Mouse (Mus musculus) liver, embryonic 18 days (tissue): ENCODE measurements around the gene Gm8127. TPM values are rescaled to one million over a fixed set of nuclear protein-coding genes. Genes with fewer than 3 reads are reported as not detected.

ENCODE experiments used
- polyA plus RNA-seq: library from polyadenylated mRNA; depleted of rRNA; stranded (reverse); fragments of >200 nt; gene quantifications from 2 replicates; pipeline ENCODE4 v1.2.3, GENCODE M21; 2012; rRNA removed

The Gm8127 gene
- polyA plus RNA-seq: not detected in 2 replicates

DNA sequence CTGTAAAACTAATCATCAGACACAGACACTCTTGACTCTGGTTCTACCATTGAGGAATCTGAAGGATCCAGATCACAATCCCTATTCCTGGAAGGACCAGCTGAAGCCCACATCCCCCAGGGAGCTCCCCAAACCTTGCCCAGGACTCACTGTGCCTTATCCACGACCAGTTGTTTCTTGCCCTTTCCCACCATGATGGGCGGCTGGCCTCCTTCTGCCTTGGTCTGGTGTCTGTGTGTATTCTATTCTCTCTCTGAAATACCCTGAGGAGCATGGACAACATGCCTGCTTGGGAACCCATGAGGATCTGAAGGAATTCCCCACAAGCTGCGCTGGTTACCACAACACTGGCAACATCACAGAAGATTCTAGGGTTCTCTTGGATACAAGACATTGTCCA lies at the start of gene Gm8127:
Gene Gm8127 (minus strand): TSS at position 330 of the 400 bp plus-strand sequence.

DNA sequence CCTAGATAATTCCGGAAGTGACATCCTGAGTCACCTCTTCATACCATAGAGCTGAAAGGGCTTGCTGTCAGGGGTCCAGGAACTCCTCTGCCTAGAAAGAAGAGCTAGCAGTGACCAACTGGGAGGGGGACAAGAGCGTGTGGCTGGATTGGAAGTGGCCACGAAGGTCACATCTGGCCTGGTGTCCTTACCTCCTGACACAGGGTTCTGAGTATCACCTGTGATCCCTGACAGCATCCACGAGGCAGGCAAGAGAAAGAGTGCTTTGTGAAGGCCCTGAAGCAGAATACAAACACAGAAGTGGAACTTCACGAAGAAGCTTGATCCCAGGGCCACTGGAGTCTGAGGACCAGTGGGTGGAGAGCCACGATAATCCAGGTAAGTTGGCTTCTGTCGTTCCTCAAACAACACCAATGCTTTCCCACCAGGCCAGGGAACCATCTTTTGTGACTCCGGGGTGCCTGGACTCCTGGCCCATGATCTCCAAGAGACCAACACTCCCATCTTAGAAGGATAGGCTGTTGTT lies 18.6 kb downstream of the Gm8127 start, which contains the start of gene Gm9732:
Gene Gm9732 (plus strand): TSS at position 51 of the 526 bp plus-strand sequence.

DNA sequence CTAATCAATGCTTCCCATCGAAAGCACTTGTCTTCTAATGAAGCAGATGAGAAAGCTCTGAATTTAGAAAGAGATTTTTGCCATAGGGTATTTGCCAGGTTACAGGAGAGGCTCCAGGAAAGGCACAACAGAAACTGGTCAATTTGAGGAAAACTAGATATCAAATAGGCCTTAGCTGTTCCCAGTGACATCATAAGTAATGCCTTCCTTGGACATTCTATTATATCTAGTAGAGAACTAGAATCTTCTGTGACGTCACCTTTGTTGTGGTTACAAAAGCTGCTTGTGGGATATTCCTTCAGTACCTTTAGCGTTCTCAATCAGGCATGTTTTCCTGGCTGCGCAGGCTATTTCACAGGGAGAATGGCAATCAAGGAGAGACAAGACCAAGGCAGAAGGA lies 35.3 kb downstream of the Gm8127 start, which contains the start of gene Gm8126:
Gene Gm8126 (plus strand): TSS at position 301 of the 400 bp plus-strand sequence.

Other genes starting within 250 kb of the Gm8127 start
- not detected in 2 replicates for gene Gm8094, start 217.2 kb downstream of the Gm8127 start, polyA plus RNA-seq
- not detected in 2 replicates for gene Gm8104, start 193.2 kb downstream of the Gm8127 start, polyA plus RNA-seq
- not detected in 2 replicates for gene Gm7233, start 114.0 kb downstream of the Gm8127 start, polyA plus RNA-seq
- not detected in 2 replicates for gene Gm8122, start 58.5 kb downstream of the Gm8127 start, polyA plus RNA-seq
- gene Gm8126, start 35.2 kb downstream of the Gm8127 start, polyA plus RNA-seq: not detected in 2 replicates
- gene Gm9732, start 18.8 kb downstream of the Gm8127 start, polyA plus RNA-seq: not detected in 2 replicates
- not detected in 2 replicates for gene 1700001F09Rik, start 54.0 kb upstream of the Gm8127 start, polyA plus RNA-seq
- not detected in 2 replicates for gene Gm8138, start 122.5 kb upstream of the Gm8127 start, polyA plus RNA-seq
- gene Gm5799, start 249.7 kb upstream of the Gm8127 start, polyA plus RNA-seq: not detected in 2 replicates